ENCODE assay signal across 9 mouse cellular contexts in the genomic region with DNA sequence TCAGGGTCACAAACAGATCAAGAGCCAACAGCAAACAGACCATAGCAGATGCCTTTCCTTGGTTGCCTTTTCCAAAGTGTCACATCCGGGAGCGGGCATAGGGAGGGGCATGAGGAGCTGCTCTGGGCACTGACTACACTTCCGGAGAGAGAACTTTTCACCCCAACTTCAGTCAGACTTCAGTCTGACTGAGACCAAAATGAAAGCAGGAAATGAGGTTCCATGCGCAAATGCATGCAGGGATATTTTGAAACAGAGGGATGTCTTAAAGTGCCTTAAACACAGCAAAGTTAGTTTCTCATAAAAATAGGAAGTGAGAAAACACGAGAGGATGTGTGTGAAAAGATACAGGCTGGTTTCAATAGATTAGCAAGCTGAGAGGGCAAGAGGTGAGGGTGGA.
DNase-seq lines count a peak whose midpoint lies in the region; ATAC-seq and TF ChIP-seq lines count a peak whose summit lies in the region.
"Had no signal": no experiment of that assay in that cellular context is flagged by ENCODE, and none has a peak within 500 bp of the region (broad histone marks: within the 10 kb centered on the region; RNA-seq: fewer than 3 reads in every experiment).

No protein-coding gene starts in this region.

- no peaks in the 10 kb centered on the region for H3K27me3 ChIP-seq in limb, embryonic 14.5 days (ENCODE audit: control insufficient read depth, insufficient read depth, low read length)
- no peaks in the 10 kb centered on the region for H3K27me3 ChIP-seq in limb, embryonic 10.5 days (ENCODE audit: low read depth, poor library complexity, severe bottlenecking)
- H3K27me3 ChIP-seq in lung, postnatal 0 days (replicated peaks; ENCODE audit: insufficient read depth, low read length): no peaks in the 10 kb centered on the region

- no peaks in the 10 kb centered on the region for H3K9me3 ChIP-seq in limb, embryonic 14.5 days (ENCODE audit: control insufficient read depth, low read length)
- no peaks in the 10 kb centered on the region for H3K9me3 ChIP-seq in limb, embryonic 10.5 days (replicated peaks)
- no peaks in the 10 kb centered on the region for H3K9me3 ChIP-seq in lung, postnatal 0 days (ENCODE audit: low read length)

- DNase-seq in limb, embryonic 14.5 days (ENCODE audit: low spot score): peak; percentile 10
- DNase-seq in limb, embryonic 10.5 days (ENCODE audit: low spot score): no peak
- peak; percentile 51 for DNase-seq in induced T-regulatory cell, adult 2 months (ENCODE audit: low read depth)
- DNase-seq in lung, postnatal 0 days (ENCODE audit: low spot score): peak; percentile 78
- peak; percentile 70 for DNase-seq in thymus, postnatal 0 days (ENCODE audit: low spot score)
- no peak for DNase-seq in c-Kit-positive CD71-positive TER-119-positive erythroid progenitor cells, embryonic 14.5 days (ENCODE audit: low spot score)
- no peak for DNase-seq in layer of hippocampus, adult 8-10 months (ENCODE audit: low spot score in 2 of 2)
- DNase-seq in right cerebral cortex, adult 2 months (ENCODE audit: low spot score in 2 of 2): no peak

- no peak overlapping the region for H3K4me2 ChIP-seq in limb, embryonic 14.5 days (replicated peaks; ENCODE audit: low read depth, low read length, severe bottlenecking)
- H3K4me2 ChIP-seq in lung, postnatal 0 days (replicated peaks; ENCODE audit: low read depth, low read length): no peak overlapping the region; the same call in 1 of the 2 replicates

- 58% methylated on average over 5 of the region's 5 CpGs for WGBS in limb, embryonic 14.5 days
- 74% methylated on average over 5 of the region's 5 CpGs for WGBS in limb, embryonic 10.5 days
- WGBS in lung, postnatal 0 days: 29% methylated on average over 5 of the region's 5 CpGs

- H3K4me3 ChIP-seq in limb, embryonic 14.5 days (replicated peaks; ENCODE audit: low read length): no peak overlapping the region
- no peak overlapping the region for H3K4me3 ChIP-seq in limb, embryonic 10.5 days
- H3K4me3 ChIP-seq in lung, postnatal 0 days (ENCODE audit: low read depth, low read length): no peak overlapping the region
- H3K4me3 ChIP-seq: heart, adult 2 months had no signal

- TF ChIP-seq POLR2A in limb, embryonic 14.5 days (IDR thresholded peaks at IDR 0.05; ENCODE audit: borderline replicate concordance, extremely low read depth, insufficient read depth, insufficient read length): no peak

- 0 out of 2 replicates have a peak, but pooled peaks have one; percentile 47 for TF ChIP-seq EP300 in lung, postnatal 0 days (IDR thresholded peaks at IDR 0.05)

- TF ChIP-seq CTCF in lung, postnatal 0 days (IDR thresholded peaks at IDR 0.05): no peak

- no peak overlapping the region for H3K9ac ChIP-seq in limb, embryonic 14.5 days (ENCODE audit: low read depth, low read length, severe bottlenecking)
- H3K9ac ChIP-seq in lung, postnatal 0 days (replicated peaks; ENCODE audit: low read depth): no peak overlapping the region

- no peak overlapping the region for H3K27ac ChIP-seq in limb, embryonic 14.5 days (replicated peaks; ENCODE audit: low read depth, low read length)
- no peak overlapping the region for H3K27ac ChIP-seq in limb, embryonic 10.5 days
- peak overlapping the region; percentile 33; the same call in 1 of the 2 replicates for H3K27ac ChIP-seq in lung, postnatal 0 days (ENCODE audit: low read length)
- H3K27ac ChIP-seq: heart, adult 2 months had no signal

- H3K36me3 ChIP-seq in limb, embryonic 14.5 days (ENCODE audit: control insufficient read depth, insufficient read depth, low read length): no peaks in the 10 kb centered on the region
- H3K36me3 ChIP-seq in limb, embryonic 10.5 days: no peaks in the 10 kb centered on the region
- no peaks in the 10 kb centered on the region for H3K36me3 ChIP-seq in lung, postnatal 0 days (ENCODE audit: insufficient read depth, low read length)

- no peak for ATAC-seq in limb, embryonic 14.5 days (ENCODE audit: low FRiP score, low read depth)
- peak; percentile 84 for ATAC-seq in lung, postnatal 0 days

- H3K4me1 ChIP-seq in limb, embryonic 14.5 days (ENCODE audit: control insufficient read depth, insufficient read depth, low read length): 0 out of 2 replicates have a peak, but pooled peaks cover 3% of the 10 kb centered on the region
- H3K4me1 ChIP-seq in limb, embryonic 10.5 days: peaks cover 7% of the 10 kb centered on the region; the same call in 1 of the 2 replicates
- H3K4me1 ChIP-seq in lung, postnatal 0 days (ENCODE audit: insufficient read depth, low read depth, low read length): peaks cover 3% of the 10 kb centered on the region; the same call in 1 of the 2 replicates

Comparison
In these comparisons a context has a peak if more than half of its experiments do, and no peak if none do; other contexts are left out.
1. DNase-seq: peak in limb, embryonic 14.5 days (single experiment), induced T-regulatory cell, adult 2 months (single experiment), lung, postnatal 0 days (single experiment) and thymus, postnatal 0 days (single experiment); none in limb, embryonic 10.5 days (single experiment), c-Kit-positive CD71-positive TER-119-positive erythroid progenitor cells, embryonic 14.5 days (single experiment), layer of hippocampus, adult 8-10 months (0 of 2) and right cerebral cortex, adult 2 months (0 of 2).